Mouse (Mus musculus) MN1 (cell line): ENCODE data around the gene Pds5a.
"Not testable (repeated sequence)": the region's sequence is repeated elsewhere in the genome, so short reads cannot be mapped to it uniquely, and the experiment has no call there.

Experiments
- DNase-seq: peaks from one replicate; pipeline ENCODE4 v3.0.0-alpha.2; 2016; ENCODE audit warnings: low spot score

Gene Pds5a

DNA sequence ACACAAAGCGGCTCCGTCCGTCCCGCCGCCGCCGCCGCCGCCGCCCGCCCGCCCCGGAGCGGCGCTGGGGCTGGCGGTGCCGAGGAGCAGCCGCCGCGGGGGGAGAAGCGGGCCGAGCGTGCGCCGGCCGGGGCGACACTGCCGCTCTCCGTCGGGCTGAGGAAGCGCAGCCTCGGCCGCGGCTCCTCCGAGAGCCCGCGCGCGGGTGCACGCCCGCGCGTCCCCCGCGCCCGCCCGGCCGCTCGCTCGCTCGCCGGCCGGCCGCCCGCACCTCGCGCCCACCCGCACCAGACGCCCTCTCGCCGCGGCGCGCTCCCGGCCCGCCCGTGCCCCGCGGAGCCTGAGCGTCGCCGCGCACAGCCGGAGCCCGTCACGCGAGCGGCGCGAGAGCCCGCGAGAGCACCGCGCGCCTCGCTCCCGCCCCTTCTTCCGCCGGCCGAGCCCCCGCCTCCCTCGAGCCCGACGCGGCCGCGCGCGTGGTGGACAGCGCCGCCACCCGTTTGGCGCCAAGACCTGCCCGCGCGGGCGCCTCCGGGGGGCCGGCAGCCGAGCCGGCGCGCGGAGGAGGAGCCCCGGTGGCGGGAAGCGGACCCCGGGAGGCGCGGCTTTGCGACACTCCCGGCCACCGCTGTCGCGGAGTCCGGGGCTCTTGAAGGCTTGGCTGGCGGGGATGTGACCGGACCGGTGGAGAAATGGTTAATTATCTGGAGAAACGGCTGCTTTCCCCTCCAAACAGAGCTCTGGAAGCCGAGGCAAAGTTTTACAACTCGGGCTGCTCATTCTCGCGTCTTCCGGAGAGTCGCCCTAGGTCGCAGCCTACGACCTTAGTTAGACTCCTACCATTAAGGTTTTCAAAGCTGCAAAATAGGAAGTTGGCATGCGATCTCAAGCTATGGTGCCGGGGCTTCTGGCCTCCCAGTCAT is at the start of gene Pds5a:
Gene Pds5a (minus strand): TSS at position 438 of the 923 bp plus-strand sequence.
- DNase-seq = peak; percentile 91

DNA sequence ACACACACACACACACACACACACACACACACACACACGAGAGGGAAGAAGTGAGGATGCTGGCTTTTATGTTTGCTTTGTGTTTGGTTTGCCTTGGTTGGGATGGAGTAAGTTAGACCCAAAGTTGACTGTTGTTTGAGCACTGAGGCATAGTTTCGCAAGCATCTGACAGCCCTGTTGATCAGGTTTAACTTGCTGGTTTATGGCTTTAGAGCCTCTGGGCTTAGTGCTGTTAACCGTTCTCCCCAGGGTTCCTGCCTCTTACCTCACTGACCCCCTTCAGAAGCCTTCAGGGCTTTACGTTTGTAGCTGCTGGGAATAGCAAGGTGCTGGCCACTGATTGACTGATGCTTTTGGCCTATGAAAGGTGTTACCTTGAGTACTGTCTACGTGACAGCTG is 48.8 kb upstream of the Pds5a start:
- DNase-seq = no peak

DNA sequence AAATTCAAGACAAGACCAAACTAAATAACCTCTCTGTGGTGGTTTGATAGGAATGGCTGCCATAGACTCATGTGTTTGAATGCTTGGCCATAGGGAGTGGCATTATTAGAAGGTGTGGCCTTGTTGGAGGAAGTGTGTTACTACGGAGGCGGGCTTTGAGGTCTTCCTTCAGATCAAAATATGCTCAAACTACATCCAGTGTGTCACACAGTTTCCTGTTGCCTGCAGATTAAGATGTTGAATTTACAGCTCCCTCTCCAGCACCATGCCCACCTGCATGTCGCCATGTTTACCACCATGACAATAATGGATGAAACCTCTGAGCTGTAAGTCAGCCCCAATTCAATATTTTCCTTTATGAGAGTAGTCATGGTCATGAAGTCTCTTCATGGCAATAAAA is 41.3 kb upstream of the Pds5a start:
- no peak for DNase-seq

DNA sequence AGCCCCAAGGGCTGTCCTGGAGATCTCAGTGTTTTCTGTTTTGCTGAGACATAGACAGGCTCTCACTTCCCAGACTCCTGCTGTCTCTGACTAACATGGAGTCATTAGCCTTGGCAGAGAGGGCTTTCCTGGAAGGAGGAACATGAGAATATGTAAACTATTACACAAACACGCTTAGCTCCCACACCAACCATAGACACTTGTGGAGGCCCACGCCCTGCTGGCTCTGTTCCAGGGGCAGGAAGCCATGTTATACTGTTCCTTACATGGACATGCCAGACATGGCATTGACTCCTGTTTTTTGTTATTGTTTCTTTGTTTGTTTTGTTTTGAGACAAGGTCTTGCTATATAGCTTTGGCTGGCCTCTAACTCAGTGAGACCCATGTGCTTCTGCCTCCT is 37.5 kb upstream of the Pds5a start:
- no peak for DNase-seq

DNA sequence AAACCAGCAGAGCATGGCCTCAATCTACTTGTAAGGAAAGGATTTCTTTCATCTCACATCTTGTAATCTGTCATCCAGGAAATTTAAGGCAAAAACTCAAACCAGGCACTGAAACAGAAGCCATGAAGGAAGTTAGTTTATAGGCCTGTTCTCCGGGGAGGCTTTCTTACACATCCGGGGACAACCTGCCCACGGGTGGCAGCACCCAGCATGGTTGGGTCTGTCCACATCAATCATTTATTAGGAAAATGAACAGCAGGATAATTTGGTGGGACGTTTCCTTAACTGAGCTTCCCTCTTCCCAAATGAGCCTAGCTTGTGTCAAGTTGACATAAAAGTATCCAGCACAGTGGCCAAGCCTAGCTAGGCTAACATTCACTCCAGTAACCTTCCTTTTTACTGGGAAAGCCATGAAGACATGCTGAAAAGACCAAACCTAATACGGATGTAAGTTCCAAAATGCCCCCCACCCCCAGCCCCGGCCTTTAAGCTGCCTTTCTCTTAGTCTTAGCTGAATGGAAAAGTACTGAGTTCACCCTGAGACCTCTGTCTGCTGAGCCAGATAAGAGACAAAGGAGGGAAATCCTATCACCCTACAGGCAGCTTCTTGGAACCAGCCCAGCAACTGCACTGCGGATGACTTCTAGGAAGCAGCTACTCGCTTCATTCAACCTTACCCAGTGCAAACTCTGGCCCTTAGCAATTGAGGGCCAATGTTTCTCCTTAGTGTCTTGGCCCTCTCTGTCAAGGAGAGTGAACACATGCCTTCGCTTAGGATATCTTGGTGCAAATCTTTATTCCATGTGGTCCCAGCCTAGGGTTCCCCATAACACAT is 33.3 kb upstream of the Pds5a start:
- DNase-seq = no peak

DNA sequence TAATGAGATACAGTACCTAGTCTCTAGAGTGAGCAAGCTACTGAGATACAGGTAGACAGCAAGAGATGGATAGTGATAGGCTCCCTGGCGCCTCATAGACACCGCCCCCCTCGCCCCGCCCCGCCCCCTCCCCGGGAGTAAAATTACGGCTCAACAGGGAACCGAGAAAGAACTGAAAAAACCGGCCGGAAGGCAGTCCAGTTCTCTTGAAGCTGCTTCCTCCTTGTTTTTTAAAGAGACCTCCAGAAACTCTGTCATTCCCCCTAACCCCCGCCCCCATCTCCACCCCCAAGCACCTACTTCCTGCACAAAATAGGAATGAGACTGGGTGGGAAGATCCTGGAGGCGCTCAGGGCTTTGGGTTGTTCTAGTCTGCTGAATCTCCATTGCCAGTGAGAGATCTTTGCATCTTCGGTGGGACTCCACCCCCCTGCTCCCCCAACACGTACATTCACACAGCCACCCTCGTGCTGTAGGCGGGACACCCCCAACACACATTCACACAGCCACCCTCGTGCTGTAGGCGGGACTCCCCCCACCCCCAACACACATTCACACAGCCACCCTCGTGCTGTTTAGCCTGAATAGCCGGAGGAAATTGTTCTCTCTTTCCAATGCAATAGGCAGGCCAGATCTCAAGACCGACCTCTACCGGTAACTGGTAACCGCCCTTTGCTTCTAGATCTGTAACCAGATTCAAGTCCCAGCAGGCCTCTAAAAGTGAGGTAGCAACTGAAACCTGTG is 26.4 kb upstream of the Pds5a start:
- peak; percentile 80 for DNase-seq

DNA sequence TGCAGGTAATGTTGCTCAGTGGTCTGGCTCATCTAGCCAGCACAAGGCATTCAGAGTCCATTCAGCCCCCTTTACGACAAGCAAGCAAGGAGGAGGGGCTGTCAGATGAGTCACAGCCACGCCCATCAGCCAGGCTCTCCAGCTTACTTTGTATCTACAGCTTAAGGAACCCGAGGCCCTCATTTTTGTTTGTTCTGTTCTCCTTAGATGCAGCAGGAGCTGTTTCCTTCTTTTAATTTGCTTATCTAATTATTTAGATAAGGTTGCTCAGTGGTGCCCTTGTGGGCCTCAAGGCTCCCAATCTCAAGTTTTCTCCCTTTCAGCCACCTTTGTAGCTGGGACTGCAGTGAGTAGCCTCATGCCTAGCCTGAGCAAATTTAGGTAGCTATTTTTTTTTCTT is 20.3 kb upstream of the Pds5a start:
- DNase-seq = peak; percentile 36

DNA sequence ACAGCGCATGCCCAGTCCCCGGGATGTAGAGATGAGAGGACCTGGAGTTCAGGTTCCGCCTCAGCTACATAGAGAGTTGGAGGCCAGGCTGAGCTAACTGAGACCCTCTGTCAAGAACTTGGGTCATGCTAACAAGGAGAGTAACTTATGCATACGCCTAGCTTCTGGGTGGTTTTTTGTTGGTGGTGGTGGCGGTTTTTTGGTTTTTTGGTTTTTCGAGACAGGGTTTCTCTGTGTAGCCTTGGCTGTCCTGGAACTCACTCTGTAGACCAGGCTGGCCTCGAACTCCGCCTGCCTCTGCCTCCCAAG is 19.8 kb upstream of the Pds5a start:
- not testable (repeated sequence) for DNase-seq

DNA sequence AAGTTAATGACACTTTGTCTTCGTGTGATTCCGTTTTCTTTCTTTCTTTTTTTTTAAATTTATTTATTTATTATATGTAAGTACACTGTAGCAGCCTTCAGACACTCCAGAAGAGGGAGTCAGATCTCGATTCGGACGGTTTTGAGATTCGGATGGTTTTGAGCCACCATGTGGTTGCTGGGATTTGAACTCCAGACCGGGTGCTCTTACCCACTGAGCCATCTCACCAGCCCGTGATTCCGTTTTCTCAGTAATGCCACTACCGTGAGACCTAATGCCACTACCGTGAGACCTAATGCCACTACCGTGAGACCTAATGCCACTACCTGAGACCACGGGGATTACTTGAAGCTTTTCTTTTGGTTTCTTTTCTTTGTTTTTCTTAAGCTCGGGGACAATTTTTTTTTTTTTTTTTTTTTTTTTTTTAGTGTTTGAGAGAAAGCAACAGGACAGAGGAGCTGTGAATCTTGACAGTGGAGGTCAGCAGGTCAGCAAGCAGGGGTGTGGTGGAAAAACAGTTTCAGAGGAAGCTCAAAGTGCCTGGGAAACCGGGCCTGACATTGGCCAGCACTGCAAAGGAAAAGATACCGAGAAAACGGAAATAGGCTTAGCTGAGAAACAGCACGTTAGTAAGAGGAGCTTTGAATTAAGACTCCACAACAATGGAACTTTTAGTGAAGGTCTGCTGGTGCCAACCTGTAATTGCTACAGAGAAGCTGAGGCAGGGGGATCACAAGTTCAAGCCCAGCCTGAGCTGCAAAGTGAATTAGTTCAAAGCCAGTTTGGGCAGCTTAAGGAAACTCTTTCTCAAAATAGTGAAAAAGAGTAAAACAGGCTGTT is 19.2 kb upstream of the Pds5a start:
- no peak for DNase-seq

DNA sequence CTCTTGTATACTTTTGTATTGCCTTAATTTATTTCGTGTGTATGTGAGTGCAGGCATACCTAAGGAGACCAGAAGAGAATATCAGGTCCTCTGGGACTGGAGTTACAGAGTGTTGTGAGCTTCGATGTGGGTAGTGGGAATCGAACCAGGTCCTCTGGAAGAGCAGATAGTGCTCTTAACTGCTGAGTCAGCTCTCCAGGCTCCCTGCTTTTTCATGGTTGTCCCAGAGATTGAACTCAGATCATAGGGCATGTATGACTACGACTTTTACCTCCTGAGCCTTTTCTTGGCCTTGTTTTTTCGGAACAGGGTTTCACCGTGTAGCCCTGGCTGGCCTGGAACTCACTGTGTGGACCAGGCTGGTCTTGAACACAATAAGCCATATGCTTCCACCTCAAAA is 17.0 kb upstream of the Pds5a start:
- DNase-seq = no peak

DNA sequence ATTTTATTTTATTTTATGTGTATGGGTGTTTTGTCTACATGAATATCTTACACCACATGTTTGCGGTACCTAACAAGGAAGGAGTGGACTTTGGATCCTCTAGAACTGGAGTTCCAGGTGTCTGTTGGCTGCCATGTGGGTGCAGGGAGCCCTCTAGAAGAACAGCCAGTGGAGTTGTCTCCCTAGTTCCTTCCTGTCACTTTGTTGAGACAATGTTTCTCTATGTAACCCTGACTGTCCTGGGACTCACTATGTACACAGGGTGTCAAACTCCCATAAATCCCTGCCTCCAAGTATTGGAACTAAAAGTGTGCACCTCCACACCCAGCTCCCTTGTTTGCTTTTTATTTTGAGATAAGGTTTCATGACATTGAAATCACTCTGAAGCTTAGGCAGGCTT is 13.4 kb upstream of the Pds5a start:
- no peak for DNase-seq

DNA sequence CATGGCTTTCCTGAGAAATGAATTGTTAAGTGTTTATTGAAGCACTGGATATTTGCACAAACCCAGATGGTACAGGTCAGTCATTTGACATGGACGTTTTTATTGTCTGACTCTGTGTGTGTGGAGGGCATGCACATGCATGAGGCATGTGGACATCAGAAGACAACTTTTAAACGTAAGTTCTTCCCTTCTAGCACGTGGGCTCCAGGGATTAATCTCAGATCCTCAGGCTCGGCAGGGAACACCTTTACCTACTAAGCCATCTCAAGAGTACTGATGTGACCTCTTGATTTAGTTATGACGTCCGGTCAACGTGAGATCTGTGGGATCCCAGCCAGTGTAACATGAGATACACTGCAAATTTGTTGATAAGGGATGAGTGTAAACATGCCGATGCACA is 12.2 kb upstream of the Pds5a start:
- no peak for DNase-seq

DNA sequence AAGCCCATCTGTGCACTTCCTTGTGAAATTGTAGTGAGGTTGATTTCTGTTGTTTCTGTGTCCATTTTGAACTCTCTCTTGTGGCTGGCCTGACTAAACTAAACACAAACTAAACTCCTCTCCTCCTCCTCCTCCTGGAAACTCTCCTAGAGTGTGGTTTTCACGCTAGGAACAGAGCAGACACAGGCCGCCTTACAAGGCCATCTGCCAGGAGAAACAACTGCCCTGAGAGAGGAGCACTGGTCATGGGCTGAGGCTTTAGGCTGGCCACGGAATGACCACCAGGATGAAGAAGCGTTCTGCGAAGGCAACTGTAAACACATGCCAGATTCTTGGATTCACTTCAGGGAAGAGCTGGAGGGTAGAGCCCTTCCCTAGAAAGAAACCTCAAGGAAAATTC is 8.9 kb upstream of the Pds5a start:
- no peak for DNase-seq

DNA sequence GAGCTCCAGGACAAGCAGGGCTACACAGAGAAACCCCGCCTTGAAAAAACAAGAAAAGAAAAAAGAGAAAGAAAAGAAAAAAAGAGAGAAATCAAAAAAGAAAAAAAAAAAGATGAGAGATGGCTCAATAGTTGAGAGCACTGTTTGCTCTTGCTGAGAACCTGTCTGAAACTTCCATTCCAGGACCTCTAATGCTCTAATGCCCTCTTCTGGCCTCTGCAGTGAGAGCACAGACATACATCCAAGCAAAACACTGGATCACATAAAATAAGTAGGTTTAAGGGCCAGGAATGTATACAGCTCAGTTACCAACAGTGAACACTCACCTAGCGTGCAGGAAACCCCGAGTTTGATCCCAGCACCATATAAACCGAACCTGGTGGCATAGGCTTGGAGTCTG is 8.1 kb upstream of the Pds5a start:
- DNase-seq = no peak

DNA sequence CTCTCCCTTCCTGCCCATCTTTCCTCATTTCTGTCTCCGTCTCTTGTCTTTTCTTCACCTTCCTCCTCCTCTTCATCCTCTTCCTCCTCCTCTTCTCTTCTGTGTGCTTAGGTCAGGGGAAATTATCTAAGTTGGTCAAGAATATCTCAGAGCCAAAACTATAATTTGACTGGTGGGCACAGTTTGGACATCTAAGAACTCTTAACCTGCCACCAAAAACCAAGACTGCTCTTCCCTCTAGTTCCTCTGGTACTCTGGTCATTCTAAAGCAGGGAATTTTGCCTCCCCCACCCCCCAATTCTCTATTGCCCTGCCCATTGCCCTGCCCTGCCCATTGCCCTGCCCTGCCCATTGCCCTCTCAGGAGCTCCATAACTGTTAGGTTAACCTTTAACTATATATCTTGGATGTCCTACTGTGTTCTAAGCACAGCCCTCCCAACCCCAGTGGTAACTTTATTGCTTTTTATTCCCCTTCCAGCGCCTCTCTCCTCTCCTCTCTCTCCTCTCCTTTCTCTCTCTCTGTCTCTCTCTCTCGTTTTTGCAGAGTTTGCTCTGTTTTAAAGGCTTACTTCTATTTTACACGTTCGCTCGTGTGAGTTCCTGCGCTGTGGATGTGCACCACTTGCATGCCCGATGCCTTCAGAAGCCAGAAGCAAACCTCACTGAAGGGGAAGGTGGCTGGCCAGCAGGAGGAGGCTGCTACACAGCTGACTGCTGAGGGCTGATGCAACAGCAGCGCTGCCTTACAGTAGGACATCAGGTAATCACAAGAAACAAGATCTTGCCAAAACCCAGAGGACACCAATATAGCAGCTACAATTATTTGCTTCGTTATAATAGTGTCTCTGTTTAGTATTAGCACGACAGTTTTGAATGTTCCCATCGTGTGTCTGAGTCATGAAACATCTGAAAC is 6.9 kb upstream of the Pds5a start:
- peak; percentile 69 for DNase-seq

DNA sequence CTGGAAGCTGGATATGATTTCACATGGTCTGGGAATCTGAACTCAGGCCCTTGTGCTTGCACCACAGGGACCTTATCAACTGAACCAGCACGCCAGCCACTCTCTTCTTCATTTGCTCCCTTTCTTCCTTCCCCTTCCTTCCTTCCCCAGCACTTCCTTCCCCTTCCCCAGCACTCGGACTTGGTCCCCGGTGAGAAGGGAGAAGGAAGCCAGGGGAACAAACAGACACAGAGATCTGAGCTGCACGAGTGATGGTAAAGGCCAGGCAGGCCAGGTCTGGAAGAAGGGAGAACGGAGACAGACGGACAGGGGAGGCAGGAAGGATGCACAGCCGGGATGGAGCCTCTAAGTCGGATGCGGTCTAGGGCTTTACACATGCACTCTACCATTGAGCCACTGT is 5.2 kb upstream of the Pds5a start:
- DNase-seq = no peak

DNA sequence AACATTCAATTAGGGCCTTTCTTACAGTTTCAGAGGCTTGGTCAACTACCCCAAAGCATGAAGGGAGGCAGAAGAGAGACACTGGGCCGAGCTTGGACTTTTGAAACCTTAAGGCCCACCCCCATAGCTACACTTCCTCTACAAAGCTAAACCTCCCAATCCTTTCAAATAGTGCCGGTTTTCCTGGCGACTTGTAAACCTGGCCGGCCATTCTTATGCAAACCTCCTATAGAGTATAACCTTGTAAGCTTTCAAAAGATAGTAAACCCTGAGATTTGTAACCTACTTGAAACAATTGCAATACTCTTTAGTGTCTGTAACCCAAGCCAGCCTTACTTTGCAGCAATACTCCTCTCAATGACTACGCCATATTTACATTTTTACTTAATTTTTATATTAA is 2.0 kb upstream of the Pds5a start:
- no peak for DNase-seq

DNA sequence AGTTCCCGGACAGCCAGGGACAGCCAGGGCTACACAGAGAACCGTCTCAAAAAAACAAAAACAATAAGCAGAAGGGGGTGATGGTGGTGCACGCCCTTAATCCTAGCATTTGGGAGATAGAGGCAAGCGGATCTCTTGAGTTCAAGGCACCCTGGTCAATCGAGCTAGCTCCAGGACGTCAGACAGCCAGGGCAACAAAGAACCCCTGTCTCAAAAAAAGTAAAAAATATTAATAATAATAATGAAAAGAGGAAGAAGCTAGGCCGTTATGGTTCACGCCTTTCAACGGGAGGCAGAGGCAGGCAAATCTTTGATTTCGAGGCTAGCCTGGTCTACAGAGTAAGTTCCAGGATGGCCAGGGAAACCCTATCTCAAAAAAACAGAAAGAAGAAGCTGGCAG is 1.1 kb upstream of the Pds5a start:
- DNase-seq = no peak

DNA sequence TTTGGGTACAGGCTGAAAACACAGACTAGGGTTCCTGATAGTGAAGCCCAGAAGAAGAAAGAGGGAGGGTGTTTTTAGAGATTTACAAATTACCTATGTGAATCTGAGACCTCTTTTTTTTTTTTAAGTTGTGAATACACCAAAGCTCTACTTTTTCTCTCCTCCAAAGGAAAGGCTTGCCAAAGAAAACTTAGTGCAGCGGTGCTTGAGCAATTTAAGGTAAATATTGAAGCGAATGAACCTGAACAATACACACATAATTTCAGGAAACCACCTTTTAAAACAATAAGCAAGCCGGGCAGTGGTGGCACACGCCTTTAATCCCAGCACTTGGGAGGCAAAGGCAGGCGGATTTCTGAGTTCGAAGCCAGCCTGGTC is 675 bp upstream of the Pds5a start:
- DNase-seq = no peak

DNA sequence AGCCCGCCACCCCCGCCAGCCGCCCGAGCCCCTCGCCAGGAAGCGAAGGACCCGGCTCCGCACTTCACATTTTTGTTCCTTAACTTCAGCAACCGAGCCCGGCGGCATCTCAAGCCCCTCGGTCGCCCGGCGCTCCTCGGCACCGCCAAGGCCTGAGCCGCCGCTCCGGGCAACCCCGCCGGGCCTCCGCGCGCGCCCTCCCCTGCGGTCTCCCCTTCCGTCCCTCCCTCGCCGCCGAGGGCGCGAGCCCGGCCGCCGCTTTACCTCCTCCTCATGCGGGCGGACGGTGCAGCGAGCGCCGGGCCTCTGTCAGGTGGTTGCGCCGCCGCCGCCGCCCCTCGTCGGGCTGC is 612 bp downstream of the Pds5a start:
- no peak for DNase-seq
